ENCODE assay signal across 15 mouse cellular contexts in genomic region chr1:34873551-34873950, GRCm38 (mm10).
"Had no signal": no experiment of that assay in that cellular context is flagged by ENCODE, and none has a peak within 500 bp of the region (broad histone marks: within the 10 kb centered on the region; RNA-seq: fewer than 3 reads in every experiment).

No protein-coding gene starts in this region.

- H3K4me1 ChIP-seq: limb, embryonic 12.5 days; limb, embryonic 15.5 days; liver, embryonic 13.5 days; megakaryocyte, embryonic 14.5 days; midbrain, embryonic 10.5 days had no signal

- H3K27me3 ChIP-seq: limb, embryonic 12.5 days; limb, embryonic 15.5 days; liver, embryonic 13.5 days; megakaryocyte, embryonic 14.5 days had no signal

- DNase-seq: kidney, adult 18-20 months; kidney, adult 9 months; kidney, postnatal 14 days; kidney, postnatal 4 days; left cerebral cortex, postnatal 4 days; liver, embryonic 13.5 days; lung, embryonic 14.5 days; lung, postnatal 36 days; midbrain, embryonic 14.5 days; thymus, postnatal 25 days had no signal

- H3K9ac ChIP-seq: limb, embryonic 12.5 days; limb, embryonic 15.5 days; liver, embryonic 13.5 days; lung, embryonic 14.5 days had no signal

- ATAC-seq: lung, postnatal 0 days had no signal

- H3K27ac ChIP-seq: limb, embryonic 12.5 days; limb, embryonic 15.5 days; liver, embryonic 13.5 days; midbrain, embryonic 10.5 days had no signal

- H3K9me3 ChIP-seq: limb, embryonic 12.5 days; limb, embryonic 15.5 days; liver, embryonic 13.5 days; midbrain, embryonic 10.5 days had no signal

- H3K4me3 ChIP-seq: limb, embryonic 12.5 days; limb, embryonic 15.5 days; liver, embryonic 13.5 days; megakaryocyte, embryonic 14.5 days; midbrain, embryonic 10.5 days had no signal

- H3K4me2 ChIP-seq: limb, embryonic 12.5 days; limb, embryonic 15.5 days; liver, embryonic 13.5 days; lung, embryonic 14.5 days had no signal
